Mouse (Mus musculus): Measurements from ENCODE around the gene Ccdc158. TPM values are rescaled to one million over a fixed set of nuclear protein-coding genes. Genes with fewer than 3 reads are reported as not detected.

Gene Ccdc158
- polyA plus RNA-seq, 1 experiment from 2014 or later, result 0.10 TPM

- Histone ChIP-seq H3K9ac (no peak overlapping the region), H3K9me3 (replicated peaks) (no peaks in the 10 kb centered on the region), H3K27ac (replicated peaks) (no peak overlapping the region), H3K36me3 (replicated peaks) (no peaks in the 10 kb centered on the region), H3K4me1 (replicated peaks) (no peaks in the 10 kb centered on the region), H3K4me2 (no peak overlapping the region), H3K27me3 (no peaks in the 10 kb centered on the region), H3K4me3 (replicated peaks) (no peak overlapping the region)
- no peak for ATAC-seq (ENCODE audit: insufficient read depth)
- 68% methylated on average over 5 of the region's 5 CpGs for WGBS (ENCODE audit: insufficient replicate concordance)
These were observed 39.2 kb downstream of the Ccdc158 start for GRCm38 (mm10) chr5:92635891-92636290.

GRCm38 (mm10) chr5:92634916-92635315 lies 40.2 kb downstream of the Ccdc158 start:
- no peaks in the 10 kb centered on the region for H3K4me1 ChIP-seq (replicated peaks)
- no peak overlapping the region for H3K4me2 ChIP-seq
- H3K4me3 ChIP-seq (replicated peaks), result no peak overlapping the region
- no peaks in the 10 kb centered on the region for H3K36me3 ChIP-seq (replicated peaks)
- H3K27ac ChIP-seq (replicated peaks), result no peak overlapping the region
- no peaks in the 10 kb centered on the region for H3K9me3 ChIP-seq (replicated peaks)
- no peak overlapping the region for H3K9ac ChIP-seq
- WGBS (ENCODE audit: insufficient replicate concordance), result 48% methylated on average over 3 of the region's 3 CpGs
- no peak for ATAC-seq (ENCODE audit: insufficient read depth)
- H3K27me3 ChIP-seq, result no peaks in the 10 kb centered on the region

- no peak overlapping the region for H3K4me2 ChIP-seq
- no peak overlapping the region for H3K27ac ChIP-seq (replicated peaks)
- no peaks in the 10 kb centered on the region for H3K27me3 ChIP-seq
- H3K4me3 ChIP-seq (replicated peaks), result no peak overlapping the region
- no peaks in the 10 kb centered on the region for H3K4me1 ChIP-seq (replicated peaks)
- H3K9ac ChIP-seq, result no peak overlapping the region
- WGBS (ENCODE audit: insufficient replicate concordance), result 44% methylated on average over 4 of the region's 4 CpGs
- H3K9me3 ChIP-seq (replicated peaks), result no peaks in the 10 kb centered on the region
- H3K36me3 ChIP-seq (replicated peaks), result no peaks in the 10 kb centered on the region
- no peak for ATAC-seq (ENCODE audit: insufficient read depth)
These were observed 41.5 kb downstream of the Ccdc158 start for GRCm38 (mm10) chr5:92633526-92633925.

GRCm38 (mm10) chr5:92627896-92628295 lies 47.2 kb downstream of the Ccdc158 start:
- H3K4me1 ChIP-seq (replicated peaks), result no peaks in the 10 kb centered on the region
- no peaks in the 10 kb centered on the region for H3K27me3 ChIP-seq
- H3K27ac ChIP-seq (replicated peaks), result no peak overlapping the region
- no peak for ATAC-seq (ENCODE audit: insufficient read depth)
- no peak overlapping the region for H3K4me3 ChIP-seq (replicated peaks)
- no peak overlapping the region for H3K9ac ChIP-seq
- no peaks in the 10 kb centered on the region for H3K36me3 ChIP-seq (replicated peaks)
- H3K4me2 ChIP-seq, result no peak overlapping the region
- WGBS (ENCODE audit: insufficient replicate concordance), result 64% methylated on average over 7 of the region's 7 CpGs
- H3K9me3 ChIP-seq (replicated peaks), result no peaks in the 10 kb centered on the region

GRCm38 (mm10) chr5:92621883-92622282 lies 53.2 kb downstream of the Ccdc158 start:
- Histone ChIP-seq H3K36me3 (replicated peaks) (no peaks in the 10 kb centered on the region), H3K4me2 (no peak overlapping the region), H3K4me1 (replicated peaks) (no peaks in the 10 kb centered on the region), H3K9ac (no peak overlapping the region), H3K9me3 (replicated peaks) (no peaks in the 10 kb centered on the region), H3K4me3 (replicated peaks) (no peak overlapping the region), H3K27ac (replicated peaks) (no peak overlapping the region), H3K27me3 (no peaks in the 10 kb centered on the region)
- 68% methylated on average over 5 of the region's 5 CpGs for WGBS (ENCODE audit: insufficient replicate concordance)
- ATAC-seq (ENCODE audit: insufficient read depth), result no peak

- WGBS (ENCODE audit: insufficient replicate concordance), result 61% methylated on average over 4 of the region's 4 CpGs
- Histone ChIP-seq H3K9ac (no peak overlapping the region), H3K4me2 (no peak overlapping the region), H3K36me3 (replicated peaks) (no peaks in the 10 kb centered on the region), H3K27ac (replicated peaks) (no peak overlapping the region), H3K4me1 (replicated peaks) (peaks cover 3% of the 10 kb centered on the region; the same call in 1 of the 2 replicates), H3K9me3 (replicated peaks) (no peaks in the 10 kb centered on the region), H3K4me3 (replicated peaks) (no peak overlapping the region), H3K27me3 (no peaks in the 10 kb centered on the region)
- no peak for ATAC-seq (ENCODE audit: insufficient read depth)
These were observed 62.3 kb downstream of the Ccdc158 start for GRCm38 (mm10) chr5:92612756-92613155.

GRCm38 (mm10) chr5:92607492-92608229 lies 67.4 kb downstream of the Ccdc158 start:
- Histone ChIP-seq H3K27me3 (peaks cover 20% of the 10 kb centered on the region), H3K36me3 (replicated peaks) (no peaks in the 10 kb centered on the region), H3K9me3 (replicated peaks) (no peaks in the 10 kb centered on the region), H3K4me1 (replicated peaks) (peaks cover 5% of the 10 kb centered on the region; the same call in 1 of the 2 replicates), H3K9ac (no peak overlapping the region), H3K4me2 (no peak overlapping the region), H3K4me3 (replicated peaks) (no peak overlapping the region), H3K27ac (replicated peaks) (peak overlapping the region; percentile 59)
- WGBS (ENCODE audit: insufficient replicate concordance), result 61% methylated on average over 5 of the region's 5 CpGs
- peak; percentile 54 for ATAC-seq (ENCODE audit: insufficient read depth)

- WGBS (ENCODE audit: insufficient replicate concordance), result 62% methylated on average over 10 of the region's 10 CpGs
- H3K9me3 ChIP-seq (replicated peaks), result no peaks in the 10 kb centered on the region
- no peaks in the 10 kb centered on the region for H3K36me3 ChIP-seq (replicated peaks)
- peak overlapping the region; percentile 66 for H3K4me2 ChIP-seq
- H3K27me3 ChIP-seq, result peaks cover 34% of the 10 kb centered on the region
- ATAC-seq (ENCODE audit: insufficient read depth), result no peak
- no peak overlapping the region for H3K9ac ChIP-seq
- H3K4me3 ChIP-seq (replicated peaks), result 0 out of 2 replicates have a peak overlapping the region, but pooled peaks have one; percentile 59
- no peak overlapping the region for H3K27ac ChIP-seq (replicated peaks)
- peaks cover 5% of the 10 kb centered on the region; the same call in 1 of the 2 replicates for H3K4me1 ChIP-seq (replicated peaks)
These were observed 70.4 kb downstream of the Ccdc158 start for GRCm38 (mm10) chr5:92604452-92605247.

- under 1% methylated on average over 67 of the region's 69 CpGs for WGBS (ENCODE audit: insufficient replicate concordance)
- Histone ChIP-seq H3K9ac (peak within 1 kb of the TSS; percentile 48), H3K27ac (replicated peaks) (peak within 1 kb of the TSS; percentile 38; the same call in 1 of the 2 replicates), H3K4me3 (replicated peaks) (peak within 1 kb of the TSS; percentile 59), H3K27me3 (peaks cover 34% of the 10 kb centered on the region), H3K4me2 (peak within 1 kb of the TSS; percentile 66), H3K4me1 (replicated peaks) (peaks cover 5% of the 10 kb centered on the region; the same call in 1 of the 2 replicates), H3K36me3 (replicated peaks) (no peaks in the 10 kb centered on the region), H3K9me3 (replicated peaks) (no peaks in the 10 kb centered on the region)
- ATAC-seq (ENCODE audit: insufficient read depth), result peak; percentile 80
These were observed 72.1 kb downstream of the Ccdc158 start, which contains the start of gene Stbd1 for GRCm38 (mm10) chr5:92602691-92603690. Stbd1 (plus strand) TSS chr5:92603041.

- H3K4me2 ChIP-seq, result no peak overlapping the region
- H3K27ac ChIP-seq (replicated peaks), result no peak overlapping the region
- no peak overlapping the region for H3K4me3 ChIP-seq (replicated peaks)
- no peaks in the 10 kb centered on the region for H3K36me3 ChIP-seq (replicated peaks)
- no peaks in the 10 kb centered on the region for H3K4me1 ChIP-seq (replicated peaks)
- peaks cover 27% of the 10 kb centered on the region for H3K27me3 ChIP-seq
- ATAC-seq (ENCODE audit: insufficient read depth), result no peak
- H3K9me3 ChIP-seq (replicated peaks), result no peaks in the 10 kb centered on the region
- no peak overlapping the region for H3K9ac ChIP-seq
- WGBS (ENCODE audit: insufficient replicate concordance), result 62% methylated on average over 10 of the region's 10 CpGs
These were observed 76.0 kb downstream of the Ccdc158 start for GRCm38 (mm10) chr5:92599030-92599429.
